ENCODE assay signal across 10 mouse cellular contexts in genomic region chrX:48033024-48033423, GRCm38 (mm10). TPM values are rescaled to one million over a fixed set of nuclear protein-coding genes. Genes with fewer than 3 reads are reported as not detected.
DNase-seq lines count a peak whose midpoint lies in the region; ATAC-seq and TF ChIP-seq lines count a peak whose summit lies in the region.
"Had no signal": no experiment of that assay in that cellular context is flagged by ENCODE, and none has a peak within 500 bp of the region (broad histone marks: within the 10 kb centered on the region; RNA-seq: fewer than 3 reads in every experiment).

No protein-coding gene starts in this region.

- peaks cover 6% of the 10 kb centered on the region for H3K79me3 ChIP-seq in C2C12 (ENCODE audit: low read depth)

- ATAC-seq in hindbrain, embryonic 14.5 days (ENCODE audit: low FRiP score) = no peak

- no peak overlapping the region for H3K9ac ChIP-seq in hindbrain, embryonic 14.5 days
- H3K9ac ChIP-seq: liver, embryonic 13.5 days had no signal

- no peak overlapping the region for H3K27ac ChIP-seq in hindbrain, embryonic 14.5 days
- H3K27ac ChIP-seq: liver, embryonic 13.5 days had no signal

- H3K4me1 ChIP-seq in hindbrain, embryonic 14.5 days (replicated peaks; ENCODE audit: control insufficient read depth, insufficient read depth, low read length) = no peaks in the 10 kb centered on the region
- H3K4me1 ChIP-seq: liver, embryonic 13.5 days had no signal

- no peaks in the 10 kb centered on the region for H3K36me3 ChIP-seq in C2C12 (ENCODE audit: control insufficient read depth, insufficient read depth)
- no peaks in the 10 kb centered on the region for H3K36me3 ChIP-seq in hindbrain, embryonic 14.5 days (replicated peaks; ENCODE audit: control insufficient read depth, insufficient read depth)
- no peaks in the 10 kb centered on the region for H3K36me3 ChIP-seq in myocyte (ENCODE audit: control insufficient read depth, insufficient read depth)
- H3K36me3 ChIP-seq: G1E; liver, embryonic 13.5 days had no signal

- intact Hi-C loops in heart, postnatal 25 days (cut with DNase I) = no loop called here

- peak overlapping the region; percentile 41 for H3K4me3 ChIP-seq in C2C12 (ENCODE audit: insufficient read depth, poor library complexity, severe bottlenecking)
- H3K4me3 ChIP-seq in hindbrain, embryonic 14.5 days (replicated peaks; ENCODE audit: low read length) = peak overlapping the region; percentile 41; the same call in 1 of the 2 replicates
- peak overlapping the region; percentile 21 for H3K4me3 ChIP-seq in myocyte
- H3K4me3 ChIP-seq: liver, embryonic 13.5 days had no signal

- H3ac ChIP-seq in C2C12 (ENCODE audit: control insufficient read depth, insufficient read length, low read depth) = no peak overlapping the region
- H3ac ChIP-seq in myocyte (ENCODE audit: control insufficient read depth, insufficient read length) = no peak overlapping the region

- no peaks in the 10 kb centered on the region for H3K9me3 ChIP-seq in hindbrain, embryonic 14.5 days (ENCODE audit: control insufficient read depth, low read length)
- H3K9me3 ChIP-seq: G1E; liver, embryonic 13.5 days had no signal

- peak; percentile 17 for DNase-seq in heart, adult 8-10 months (ENCODE audit: low spot score)
- DNase-seq in heart, postnatal 25 days (ENCODE audit: low spot score) = no peak
- peak; percentile 65 to 74 for DNase-seq in cerebellum, postnatal 10 days
- peak; percentile 29 for DNase-seq in hindbrain, embryonic 14.5 days (ENCODE audit: low spot score)
- no peak for DNase-seq in spleen, postnatal 4 days (ENCODE audit: low spot score in 2 of 2)
- no peak for DNase-seq in c-Kit-positive CD71-positive TER-119-positive erythroid progenitor cells, embryonic 14.5 days (ENCODE audit: low spot score)
- DNase-seq: liver, embryonic 13.5 days had no signal

- WGBS in hindbrain, embryonic 14.5 days = 57% methylated on average over 3 of the region's 3 CpGs

- H3K4me2 ChIP-seq in hindbrain, embryonic 14.5 days (replicated peaks) = no peak overlapping the region
- H3K4me2 ChIP-seq in myocyte (ENCODE audit: low read depth) = peak overlapping the region; percentile 65

- no peak for TF ChIP-seq POLR2A in myocyte (IDR thresholded peaks at IDR 0.05; ENCODE audit: insufficient read length, low read depth)

- no peak for TF ChIP-seq CTCF in C2C12 (IDR thresholded peaks at IDR 0.05; ENCODE audit: control insufficient read depth, insufficient read depth, insufficient read length)

- H3K27me3 ChIP-seq in C2C12 (ENCODE audit: control insufficient read depth, insufficient read depth, insufficient read length) (no peaks in the 10 kb centered on the region), myocyte (ENCODE audit: control insufficient read depth, insufficient read depth, insufficient read length) (no peaks in the 10 kb centered on the region)
- peaks cover 24% of the 10 kb centered on the region; the same call in 1 of the 2 replicates for H3K27me3 ChIP-seq in hindbrain, embryonic 14.5 days (ENCODE audit: control insufficient read depth, insufficient read depth, low read length)

- H3K79me2 ChIP-seq in C2C12 (ENCODE audit: control insufficient read depth, insufficient read depth) = peaks cover 20% of the 10 kb centered on the region
- no peaks in the 10 kb centered on the region for H3K79me2 ChIP-seq in myocyte (ENCODE audit: control insufficient read depth, insufficient read depth)

TF ChIP-seq in C2C12, 6 proteins besides CTCF, POLR2A, EP300 and RAD21:
- TF ChIP-seq MYOG (IDR thresholded peaks at IDR 0.05; ENCODE audit: control insufficient read depth, extremely low read depth, insufficient read length) = no peak
- TF ChIP-seq CEBPB (IDR thresholded peaks at IDR 0.05; ENCODE audit: low read depth) = no peak
- no peak for TF ChIP-seq FOSL1 (IDR thresholded peaks at IDR 0.05; ENCODE audit: insufficient read depth, low read length, poor library complexity, severe bottlenecking)
- TF ChIP-seq MYOD1 (IDR thresholded peaks at IDR 0.05; ENCODE audit: control insufficient read depth, insufficient read length, low read depth) = no peak
- no peak for TF ChIP-seq USF1 (IDR thresholded peaks at IDR 0.05; ENCODE audit: low read depth)
- TF ChIP-seq MAX (IDR thresholded peaks at IDR 0.05) = no peak

TF ChIP-seq in myocyte, 11 proteins besides CTCF, POLR2A, EP300 and RAD21:
- no peak for TF ChIP-seq REST (IDR thresholded peaks at IDR 0.05; ENCODE audit: insufficient read depth, insufficient read length)
- no peak for TF ChIP-seq MAX (IDR thresholded peaks at IDR 0.05; ENCODE audit: low read depth)
- TF ChIP-seq TCF3 (IDR thresholded peaks at IDR 0.05; ENCODE audit: insufficient read length, low read depth) = no peak
- no peak for TF ChIP-seq E2F4 (IDR thresholded peaks at IDR 0.05; ENCODE audit: insufficient read depth)
- no peak for TF ChIP-seq USF1 (IDR thresholded peaks at IDR 0.05; ENCODE audit: low read depth)
- no peak for TF ChIP-seq POLR2AphosphoS2 (IDR thresholded peaks at IDR 0.05; ENCODE audit: insufficient read length, low read depth)
- TF ChIP-seq MYOD1 (IDR thresholded peaks at IDR 0.05; ENCODE audit: control insufficient read depth in 1 of 3, insufficient read length in 2 of 3, low read depth in 2 of 3) = no peak
- TF ChIP-seq MYOG (IDR thresholded peaks at IDR 0.05; ENCODE audit: control insufficient read depth in 1 of 3, insufficient read depth in 1 of 3, insufficient read length in 2 of 3, low read depth in 2 of 3) = no peak
- TF ChIP-seq CEBPB (IDR thresholded peaks at IDR 0.05; ENCODE audit: insufficient read depth, poor library complexity, severe bottlenecking) = no peak
- TF ChIP-seq SRF (IDR thresholded peaks at IDR 0.05; ENCODE audit: control insufficient read depth, insufficient read length, low read depth) = no peak
- no peak for TF ChIP-seq TCF12 (IDR thresholded peaks at IDR 0.05; ENCODE audit: insufficient read depth, poor library complexity, severe bottlenecking)
TF ChIP-seq in myocyte: peak in this region for 0.

RNA-seq across cellular contexts. Expression of gene Apln, which starts 1.6 kb away (rescaled TPM):
- total RNA-seq in heart, adult 8-10 months (2022) = 10 to 100 TPM in 2 of 4 experiments, 1 to 10 TPM in 2; 3.0 to 13.5 (median 10.0) TPM
- 10 to 100 TPM in 1 of 2 experiments, 1 to 10 TPM in 1; 9.3 to 17.0 TPM for total RNA-seq in heart, postnatal 25 days (2021)
- polyA plus RNA-seq in C2C12 (2012; fragmentation: generic; extraction: Trizol) (6.5 TPM), myocyte (2012; fragmentation: generic; extraction: Trizol) (2.4 TPM)
- 1.7 and 2.0 TPM in 2 replicates for polyA plus RNA-seq in hindbrain, embryonic 14.5 days (2014; fragmentation: Nextera tagmentation; extraction: Ambion mirVana)

Comparison
In these comparisons a context has a peak if more than half of its experiments do, and no peak if none do; other contexts are left out.
1. DNase-seq: peak in heart, adult 8-10 months (single experiment), cerebellum, postnatal 10 days (2 of 2) and hindbrain, embryonic 14.5 days (single experiment); none in heart, postnatal 25 days (single experiment), spleen, postnatal 4 days (0 of 2) and c-Kit-positive CD71-positive TER-119-positive erythroid progenitor cells, embryonic 14.5 days (single experiment).
2. Peak in every context shown above with its lines, with median percentiles within 50 percentile points of each other: H3K4me3 ChIP-seq.